Mouse (Mus musculus): ENCODE results near the gene Acin1. TPM values are rescaled to one million over a fixed set of nuclear protein-coding genes. Genes with fewer than 3 reads are reported as not detected.
A peak's percentile ranks its signal among the peaks of the same experiment; 100 is the strongest.

Acin1 gene
- total RNA-seq, 2 experiments from 2014 or later = 208 to 213 TPM

DNA sequence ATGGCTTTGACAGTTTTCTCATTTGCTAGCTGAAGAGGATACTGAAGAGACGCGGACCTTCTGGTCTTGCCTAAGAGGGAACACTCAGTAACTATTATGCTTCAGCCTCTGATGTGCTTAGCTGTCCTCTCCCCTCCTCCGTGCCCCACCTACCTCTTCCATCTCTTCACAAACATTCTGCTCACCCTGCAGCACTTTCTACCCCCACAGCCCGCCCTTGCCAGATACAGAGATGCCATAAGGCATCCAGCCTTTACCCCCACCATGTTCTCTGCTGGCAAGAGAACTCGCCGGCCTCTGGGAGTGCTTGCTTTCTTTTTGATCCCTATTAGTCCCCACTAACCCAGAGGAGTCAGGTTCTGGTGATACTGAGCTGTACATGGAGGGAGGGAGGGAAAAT, 76.1 kb downstream of the Acin1 start:
- DNase-seq (ENCODE audit: low spot score in 2 of 2) = no peak

- DNase-seq (ENCODE audit: low spot score in 2 of 2) = no peak
Measured at GRCm38 (mm10) chr14:54609962-54610361, 76.8 kb downstream of the Acin1 start.

DNA sequence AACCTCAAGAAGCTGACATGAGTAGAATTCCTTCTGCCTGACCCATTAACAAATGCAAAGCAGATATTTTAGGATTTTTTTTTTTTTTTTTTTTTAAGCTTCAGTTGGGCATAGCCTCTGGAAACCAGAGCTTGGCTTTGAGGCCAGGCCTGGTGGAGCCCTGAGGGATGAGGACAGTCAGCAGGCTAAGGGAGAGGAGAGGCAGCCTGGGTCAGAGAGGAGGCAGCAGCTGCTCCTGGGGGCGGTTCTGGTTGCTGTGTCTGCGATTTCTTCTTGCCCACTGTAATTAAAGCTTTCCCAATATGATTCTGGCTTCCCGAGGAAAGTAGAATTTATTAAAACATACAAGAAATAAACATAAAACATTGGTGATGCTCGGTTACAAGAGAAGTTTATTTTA, 77.5 kb downstream of the Acin1 start:
- no peak for DNase-seq (ENCODE audit: low spot score in 2 of 2)

DNA sequence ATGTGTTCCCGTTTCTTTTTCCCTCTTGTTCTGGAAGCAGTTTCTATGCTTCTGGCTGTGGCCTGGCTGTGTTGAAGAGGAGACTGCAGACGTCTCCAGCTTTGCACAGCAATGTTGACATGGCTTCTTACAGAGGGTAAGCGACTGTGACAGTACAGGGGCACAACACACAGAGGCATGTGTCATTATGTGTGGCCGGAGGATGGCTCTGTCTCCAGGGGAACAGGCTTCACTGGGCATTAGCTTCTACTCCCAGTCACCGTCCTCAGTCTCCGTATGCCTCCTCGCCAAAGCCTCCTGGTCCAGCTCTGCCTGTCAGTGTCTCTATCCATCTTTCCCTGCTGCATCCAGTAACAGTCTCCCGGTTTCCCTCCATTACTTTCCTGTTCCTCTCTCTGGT, 79.5 kb downstream of the Acin1 start:
- no peak for DNase-seq (ENCODE audit: low spot score in 2 of 2)

GRCm38 (mm10) chr14:54605752-54606321, 80.9 kb downstream of the Acin1 start, which contains the start of gene 4931414P19Rik:
4931414P19Rik (minus strand) TSS chr14:54605993.
- peak; percentile 73 to 84 for DNase-seq (ENCODE audit: low spot score in 2 of 2)

DNA sequence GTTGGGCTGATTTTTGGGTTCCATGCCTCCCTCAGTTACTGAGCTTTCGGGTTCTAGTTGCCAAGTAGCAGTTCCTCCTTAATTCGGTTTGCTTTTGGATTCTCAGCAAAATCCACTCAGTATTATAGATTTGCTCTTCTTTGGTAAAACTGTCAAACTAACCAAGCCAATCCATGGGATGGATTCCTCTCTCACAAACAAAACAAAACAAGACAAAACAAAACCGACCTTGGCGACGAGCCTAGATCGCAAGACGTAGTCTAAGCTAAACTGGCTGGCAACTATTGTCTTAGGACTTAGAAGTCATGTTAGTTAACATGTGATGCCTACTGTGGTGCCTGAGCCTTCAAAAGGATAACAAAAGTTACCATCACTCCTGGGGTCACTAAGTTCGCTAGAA, 83.0 kb downstream of the Acin1 start:
- DNase-seq (ENCODE audit: low spot score in 2 of 2) = no peak

- DNase-seq (ENCODE audit: low spot score in 2 of 2) = peak; percentile 95 to 96
Measured at GRCm38 (mm10) chr14:54603038-54603654, 83.6 kb downstream of the Acin1 start.

DNA sequence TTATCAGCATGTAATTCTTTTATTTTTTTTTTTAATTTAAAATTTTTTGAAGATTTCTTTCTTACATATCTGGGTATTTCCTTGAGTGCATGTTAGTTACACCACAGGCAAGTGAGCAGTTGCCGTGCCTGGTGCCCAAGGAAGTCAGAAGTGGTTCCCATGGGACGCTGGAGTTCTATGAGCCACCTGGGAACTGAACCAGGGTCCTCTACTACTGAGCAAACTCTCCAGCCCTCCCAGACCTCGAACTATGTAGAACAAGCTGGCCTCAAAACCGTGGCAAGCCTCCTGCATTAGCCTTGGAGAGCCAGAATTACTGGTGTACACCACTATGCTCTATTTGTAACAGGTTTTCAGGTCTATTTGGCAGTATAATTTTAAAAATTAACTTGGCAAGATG, 84.1 kb downstream of the Acin1 start:
- peak in 1 of 2 experiments; percentile 30 for DNase-seq (ENCODE audit: low spot score in 2 of 2)

DNA sequence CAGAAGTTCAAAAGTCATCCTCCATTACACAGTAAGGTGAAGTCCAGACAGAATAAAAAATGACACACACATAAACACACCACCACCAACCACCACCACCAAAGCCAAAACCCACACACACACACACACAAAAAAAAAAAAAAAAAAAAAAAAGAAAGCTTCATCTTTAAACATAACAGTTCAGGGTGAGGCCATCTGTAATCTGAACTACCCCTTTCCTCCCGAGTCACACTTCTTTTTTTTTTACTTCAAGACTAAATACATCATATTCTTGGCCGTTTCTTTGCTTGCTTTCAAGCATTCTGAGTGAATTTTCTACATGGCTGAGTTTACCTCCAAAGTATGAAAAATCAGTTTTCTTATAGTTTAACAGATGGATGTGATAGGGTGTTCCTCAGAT, 85.1 kb downstream of the Acin1 start:
- no peak for DNase-seq (ENCODE audit: low spot score in 2 of 2)

DNA sequence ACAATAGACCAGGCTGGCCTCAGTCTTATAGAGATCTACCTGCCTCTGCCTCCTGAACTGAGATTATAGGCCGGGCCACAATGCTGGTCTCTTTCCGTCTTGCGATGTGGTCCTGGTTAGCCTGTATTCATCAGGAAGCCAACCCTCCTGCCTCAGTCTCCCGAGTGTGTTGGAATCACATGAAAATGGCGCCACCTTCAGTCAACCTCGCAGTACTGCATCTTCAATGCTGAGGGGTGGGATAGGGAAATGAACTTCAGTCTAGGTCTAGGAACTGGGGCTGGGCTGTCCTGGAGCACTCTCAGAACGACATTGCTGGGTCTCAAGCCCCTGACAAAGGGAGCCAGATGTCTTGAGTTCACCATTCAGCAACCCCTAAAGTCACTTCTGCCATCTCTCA, 89.6 kb downstream of the Acin1 start:
- no peak for DNase-seq (ENCODE audit: low spot score in 2 of 2)

DNA sequence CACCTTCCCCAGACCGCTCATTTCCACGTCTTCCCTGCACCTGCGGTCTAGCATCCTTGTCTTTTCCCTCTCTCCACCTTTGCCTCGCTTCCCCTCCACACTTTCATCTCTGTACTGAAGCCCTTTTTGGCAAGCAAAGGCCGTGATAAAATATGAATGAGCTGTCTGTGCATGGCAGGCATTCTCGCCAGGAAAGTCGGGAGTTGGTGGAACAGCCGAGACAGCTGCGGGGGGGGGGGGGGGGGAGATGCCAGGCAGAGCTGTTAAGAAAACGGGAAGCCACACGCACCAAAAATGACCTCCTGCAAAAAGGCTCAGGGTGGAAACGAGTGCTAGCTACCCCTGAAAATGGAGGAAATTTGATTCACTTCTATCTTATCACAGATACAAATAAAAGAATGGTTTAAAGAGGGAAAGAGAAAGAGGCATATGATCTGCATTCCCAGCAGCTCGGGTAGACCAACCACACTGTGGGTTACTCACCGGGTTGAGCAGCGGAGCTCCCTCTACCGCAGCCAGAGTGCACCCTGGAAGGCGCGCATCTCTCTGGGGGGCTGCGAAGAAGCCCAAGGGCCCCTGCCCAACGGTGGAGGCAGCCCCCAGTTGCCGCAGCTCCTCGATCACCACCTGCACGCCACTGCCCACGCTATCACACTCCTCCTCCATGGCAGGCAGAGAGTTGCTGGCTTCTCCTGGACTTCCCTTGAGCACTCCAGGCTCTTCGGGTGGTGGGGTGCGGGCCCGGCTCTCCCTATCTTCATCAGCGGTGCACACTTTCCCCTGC, 91.9 kb downstream of the Acin1 start:
- no peak for DNase-seq (ENCODE audit: low spot score in 2 of 2)

- no peak for DNase-seq (ENCODE audit: low spot score in 2 of 2)
Measured at GRCm38 (mm10) chr14:54594055-54594454, 92.7 kb downstream of the Acin1 start.

GRCm38 (mm10) chr14:54592319-54592934, 94.3 kb downstream of the Acin1 start:
- no peak for DNase-seq (ENCODE audit: low spot score in 2 of 2)

Small RNA genes lying within 50 kb of the gene (microRNA-seq; reads per million reads assigned to microRNA genes)
- gene Mir686 (0 reads per million in 2 experiments), gene Mir6948 (0.22 to 0.78 reads per million in 2 experiments)

Other genes starting within 250 kb of the Acin1 start
- 10 to 100 TPM; 40.3 to 42.2 TPM for gene Lrp10, start 222.8 kb downstream of the Acin1 start, total RNA-seq (2021)
- gene Rem2, start 210.8 kb downstream of the Acin1 start, total RNA-seq (2021) = 10 to 100 TPM; 26.9 to 31.5 TPM
- 10 to 100 TPM; 82.2 to 91.8 TPM for gene Prmt5, start 169.4 kb downstream of the Acin1 start, total RNA-seq (2021)
- 1 to 10 TPM; 4.7 to 6.7 TPM for gene Haus4, start 132.3 kb downstream of the Acin1 start, total RNA-seq (2021)
- 1 to 10 TPM; 3.8 to 4.3 TPM for gene Ajuba, start 109.4 kb downstream of the Acin1 start, total RNA-seq (2021)
- 1 to 10 TPM; 5.1 to 5.5 TPM for gene 4931414P19Rik, start 80.9 kb downstream of the Acin1 start, total RNA-seq (2021)
- gene Psmb5, start 68.9 kb downstream of the Acin1 start, total RNA-seq (2021) = 100 to 1,000 TPM; 201 to 217 TPM
- under 1 TPM; 0.21 to 0.25 TPM for gene Psmb11, start 65.5 kb downstream of the Acin1 start, total RNA-seq (2021)
- gene Gm17606, start 46.0 kb downstream of the Acin1 start, total RNA-seq (2021) = not detected
- 10 to 100 TPM; 14.7 to 17.2 TPM for gene Cdh24, start 45.6 kb downstream of the Acin1 start, total RNA-seq (2021)
- gene 1700123O20Rik, start 715 bp downstream of the Acin1 start, total RNA-seq (2021) = 10 to 100 TPM; 25.5 to 28.1 TPM
- gene Gm29776, start 11.9 kb upstream of the Acin1 start, total RNA-seq (2021) = not detected
- not detected for gene Cebpe, start 25.2 kb upstream of the Acin1 start, total RNA-seq (2021)
- 10 to 100 TPM; 63.7 to 66.3 TPM for gene Slc7a8, start 95.0 kb upstream of the Acin1 start, total RNA-seq (2021)
- not detected for gene Rnf212b, start 127.2 kb upstream of the Acin1 start, total RNA-seq (2021)
- 10 to 100 TPM; 16.6 to 16.8 TPM for gene Homez, start 184.0 kb upstream of the Acin1 start, total RNA-seq (2021)
- 10 to 100 TPM; 36.7 to 40.0 TPM for gene Ppp1r3e, start 190.6 kb upstream of the Acin1 start, total RNA-seq (2021)
- gene Bcl2l2, start 196.4 kb upstream of the Acin1 start, total RNA-seq (2021) = 10 to 100 TPM; 68.8 to 72.1 TPM
- 1 to 10 TPM in 1 of 2 experiments, not detected in 1; 9.9 TPM for gene Gm20521, start 196.5 kb upstream of the Acin1 start, total RNA-seq (2021)
- gene Pabpn1, start 205.6 kb upstream of the Acin1 start, total RNA-seq (2021) = 100 to 1,000 TPM; 266 to 288 TPM
- gene Slc22a17, start 226.2 kb upstream of the Acin1 start, total RNA-seq (2021) = 100 to 1,000 TPM; 606 to 608 TPM
- 10 to 100 TPM; 16.8 to 17.9 TPM for gene Efs, start 239.2 kb upstream of the Acin1 start, total RNA-seq (2021)
- gene Il25, start 245.8 kb upstream of the Acin1 start, total RNA-seq (2021) = not detected
- 10 to 100 TPM; 33.5 to 37.0 TPM for gene Cmtm5, start 249.3 kb upstream of the Acin1 start, total RNA-seq (2021)